Mouse (Mus musculus) stomach, postnatal 0 days (tissue): ENCODE measurements at regions not wholly inside any gene's neighbourhood (a gene's known extent, or its start where the extent isn't known, plus 50 kb on each side); places are given as distances from the start of the nearest gene placed in this dataset.

Experiments
- CTCF ChIP-seq: IDR thresholded peaks from 2 replicates; pipeline ENCODE4 v1.5.1; 2016; ENCODE audit warnings: antibody characterized with exemption, low read depth, mild to moderate bottlenecking, moderate library complexity
- EP300 ChIP-seq: optimal IDR thresholded peaks from 2 replicates; pipeline ENCODE3; 2016; ENCODE audit warnings: antibody characterized with exemption

DNA sequence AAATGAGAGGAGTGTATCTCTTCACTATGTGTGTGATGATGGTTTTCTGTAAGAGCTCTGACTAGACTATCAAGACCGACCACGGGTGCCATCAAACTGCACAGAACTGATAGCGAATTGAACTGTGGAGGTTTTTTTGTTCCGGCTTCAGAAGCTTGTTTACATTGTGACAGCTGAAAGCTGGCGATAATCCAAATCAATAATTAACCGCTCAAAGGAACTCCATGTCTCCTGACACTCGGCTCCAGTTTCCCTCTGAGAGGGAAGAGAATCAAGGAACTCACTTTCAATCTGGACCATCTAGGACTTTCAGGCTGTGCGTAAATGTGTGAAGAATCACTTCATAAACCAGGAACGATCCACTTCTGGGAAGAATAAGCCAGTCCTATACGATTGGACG lies 289.0 kb upstream of the Syt1 start:
- TF ChIP-seq CTCF (no peak), EP300 (no peak)
